Mouse (Mus musculus) liver, adult 2 months (tissue): Measurements from ENCODE around the gene Gm1043. TPM values are rescaled to one million over a fixed set of nuclear protein-coding genes. Genes with fewer than 3 reads are reported as not detected.

Experiments
- DNase-seq: peaks from one replicate; pipeline ENCODE4 v3.0.0-alpha.2; 2011; ENCODE audit warnings: low read depth, low spot score; ENCODE audit errors: extremely low read depth
- H3K27ac ChIP-seq: fragments of 200-500 bp; replicated peaks from 2 replicates; pipeline ENCODE4 v1.5.1; 2012; ENCODE audit warnings: low read depth, mild to moderate bottlenecking, control low read depth, inconsistent platforms, low read length; ENCODE audit not compliant: insufficient read depth
- H3K27me3 ChIP-seq: fragments of 200-500 bp; 2 replicates; pipeline ENCODE4 v1.6.1; 2012; ENCODE audit warnings: mild to moderate bottlenecking, moderate library complexity, low read length, inconsistent platforms; ENCODE audit not compliant: control insufficient read depth, insufficient read depth
- H3K36me3 ChIP-seq: fragments of 200-500 bp; 2 replicates; pipeline ENCODE4 v1.6.1; 2012; ENCODE audit warnings: low read length, inconsistent platforms; ENCODE audit not compliant: control insufficient read depth, insufficient read depth
- H3K4me1 ChIP-seq: fragments of 200-500 bp; 2 replicates; pipeline ENCODE4 v1.6.1; 2011; ENCODE audit warnings: low read length; ENCODE audit not compliant: control insufficient read depth, insufficient read depth
- H3K4me3 ChIP-seq: fragments of 200-500 bp; 2 replicates; pipeline ENCODE4 v1.5.1; 2011; ENCODE audit warnings: low read depth, mild to moderate bottlenecking, control low read depth, low read length, moderate library complexity; ENCODE audit not compliant: insufficient read depth
- H3K79me2 ChIP-seq: fragments of 200-500 bp; 2 replicates; pipeline ENCODE4 v1.6.1; 2012; ENCODE audit warnings: inconsistent platforms, mild to moderate bottlenecking, low read length, moderate library complexity; ENCODE audit not compliant: control insufficient read depth, insufficient read depth
- H3K9ac ChIP-seq: fragments of 200-500 bp; 2 replicates; pipeline ENCODE4 v1.6.1; 2012; ENCODE audit warnings: low read depth, mild to moderate bottlenecking, control low read depth, inconsistent platforms, low read length
- CTCF ChIP-seq: fragments of 200-500 bp; IDR thresholded peaks from 2 replicates; pipeline ENCODE4 v1.5.1; 2011; ENCODE audit warnings: low read depth, low read length, control low read depth
- POLR2A ChIP-seq: fragments of 200-500 bp; IDR thresholded peaks from 2 replicates; pipeline ENCODE4 v1.6.1; 2011; ENCODE audit warnings: low read length, control low read depth; ENCODE audit not compliant: insufficient read depth; ENCODE audit errors: extremely low read depth
- WGBS: fragments of 180-500 bp; shearing (Covaris S2); methylation state at CpG from one replicate; pipeline ENCODE4 v1.1.7; 2018; 5-methylcytosine and 5-hydroxymethylcytosine counted together
- polyA plus RNA-seq: library from polyadenylated mRNA; depleted of rRNA; stranded (reverse); fragments of >200 nt; gene quantifications from 2 replicates; pipeline ENCODE4 v1.2.3, GENCODE M21; 2012
- total RNA-seq: library from RNA; depleted of rRNA; stranded (reverse); fragments of >200 nt; gene quantifications from 2 replicates; pipeline ENCODE4 v1.2.3, GENCODE M21; 2014

The Gm1043 gene
- total and polyA plus RNA-seq, 2 experiments = 0.05 TPM; not detected in 1

DNA sequence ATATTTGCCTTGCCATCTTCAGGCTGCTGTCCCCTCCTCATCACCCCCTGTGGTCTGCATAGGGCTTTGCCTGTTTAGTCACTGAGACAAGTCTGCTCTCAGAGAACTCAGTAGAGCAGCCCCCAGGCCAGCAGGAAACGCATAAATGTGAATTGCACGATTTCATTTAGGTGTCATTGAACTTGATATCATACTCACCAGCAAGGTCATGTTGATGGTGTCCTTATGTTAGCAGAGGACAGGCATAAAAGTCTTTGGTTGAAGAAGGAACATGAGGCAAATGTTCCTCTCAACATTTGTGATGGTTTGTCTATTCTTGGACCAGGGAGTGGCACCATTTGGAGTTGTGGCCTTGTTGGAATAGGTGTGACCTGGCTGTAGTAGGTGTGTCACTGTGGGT is 2.6 kb downstream of the Gm1043 start:
- Histone ChIP-seq H3K36me3 (no peaks in the 10 kb centered on the region), H3K27me3 (peaks cover 6% of the 10 kb centered on the region), H3K27ac (no peak overlapping the region), H3K9ac (no peak overlapping the region), H3K4me1 (no peaks in the 10 kb centered on the region), H3K79me2 (no peaks in the 10 kb centered on the region), H3K4me3 (no peak overlapping the region)
- DNase-seq = no peak
- TF ChIP-seq CTCF (no peak), POLR2A (no peak)
- 35% methylated on average over 2 of the region's 2 CpGs for WGBS

DNA sequence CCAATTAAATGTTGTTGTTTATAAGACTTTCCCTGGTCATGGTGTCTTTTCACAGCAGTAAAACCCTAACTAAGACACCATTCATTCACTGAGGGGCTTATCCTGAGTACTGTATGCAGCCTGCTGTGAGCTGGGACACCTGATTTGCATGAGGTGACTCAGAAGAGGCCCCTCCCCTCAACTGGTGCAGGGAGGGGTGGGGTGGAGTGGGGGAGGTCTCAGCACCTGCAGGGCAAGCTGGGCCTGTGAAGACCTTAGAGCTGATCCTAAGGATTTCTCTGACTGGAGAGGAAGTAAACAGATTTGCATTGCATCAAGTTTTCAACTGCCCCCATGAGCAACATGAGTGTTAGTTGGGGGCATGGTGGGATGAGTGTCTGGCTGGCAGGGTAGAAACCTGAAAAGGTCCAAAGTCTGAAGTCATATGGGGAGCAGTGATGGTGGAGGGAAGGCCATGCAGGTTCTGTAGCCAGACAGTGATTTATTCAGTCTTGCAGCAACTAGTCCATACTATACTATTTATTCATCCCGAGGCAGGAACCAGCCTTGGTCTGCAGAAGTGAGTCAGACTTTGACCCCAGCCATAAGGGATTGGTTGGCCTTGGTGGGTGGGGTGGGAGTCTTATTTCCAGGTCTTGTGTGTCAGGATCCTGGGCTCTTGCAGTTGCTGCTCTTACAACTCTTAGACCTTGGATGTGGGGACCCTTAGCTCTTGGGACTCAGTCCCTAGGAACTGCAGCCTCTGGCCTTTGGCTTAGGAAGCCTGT is 3.4 kb downstream of the Gm1043 start:
- no peak overlapping the region for H3K4me3 ChIP-seq
- DNase-seq = no peak
- H3K9ac ChIP-seq = no peak overlapping the region
- H3K27me3 ChIP-seq = peaks cover 6% of the 10 kb centered on the region
- H3K4me1 ChIP-seq = no peaks in the 10 kb centered on the region
- 26% methylated on average over 1 of the region's 1 CpGs for WGBS
- no peaks in the 10 kb centered on the region for H3K79me2 ChIP-seq
- no peaks in the 10 kb centered on the region for H3K36me3 ChIP-seq
- TF ChIP-seq POLR2A (no peak), CTCF (no peak)
- no peak overlapping the region for H3K27ac ChIP-seq

DNA sequence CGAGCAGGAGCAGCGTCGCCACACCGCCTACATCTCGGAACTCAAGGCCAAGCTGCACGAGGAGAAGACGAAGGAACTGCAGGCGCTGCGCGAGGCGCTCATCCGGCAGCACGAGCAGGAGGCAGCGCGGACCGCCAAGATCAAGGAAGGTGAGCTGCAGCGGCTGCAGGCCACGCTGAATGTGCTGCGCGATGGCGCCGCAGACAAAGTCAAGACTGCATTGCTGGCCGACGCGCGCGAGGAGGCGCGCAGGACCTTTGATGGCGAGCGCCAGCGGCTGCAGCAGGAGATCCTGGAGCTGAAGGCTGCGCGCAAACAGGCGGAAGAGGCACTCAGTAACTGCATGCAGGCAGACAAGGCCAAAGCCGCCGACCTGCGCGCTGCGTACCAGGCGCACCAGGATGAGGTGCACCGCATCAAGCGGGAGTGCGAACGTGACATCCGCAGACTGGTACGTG is 6.0 kb downstream of the Gm1043 start:
- Histone ChIP-seq H3K27ac (no peak overlapping the region), H3K9ac (no peak overlapping the region), H3K79me2 (no peaks in the 10 kb centered on the region), H3K27me3 (peaks cover 6% of the 10 kb centered on the region), H3K4me1 (no peaks in the 10 kb centered on the region), H3K36me3 (no peaks in the 10 kb centered on the region), H3K4me3 (no peak overlapping the region)
- DNase-seq = no peak
- 8% methylated on average over 47 of the region's 47 CpGs for WGBS
- TF ChIP-seq CTCF (no peak), POLR2A (no peak)

DNA sequence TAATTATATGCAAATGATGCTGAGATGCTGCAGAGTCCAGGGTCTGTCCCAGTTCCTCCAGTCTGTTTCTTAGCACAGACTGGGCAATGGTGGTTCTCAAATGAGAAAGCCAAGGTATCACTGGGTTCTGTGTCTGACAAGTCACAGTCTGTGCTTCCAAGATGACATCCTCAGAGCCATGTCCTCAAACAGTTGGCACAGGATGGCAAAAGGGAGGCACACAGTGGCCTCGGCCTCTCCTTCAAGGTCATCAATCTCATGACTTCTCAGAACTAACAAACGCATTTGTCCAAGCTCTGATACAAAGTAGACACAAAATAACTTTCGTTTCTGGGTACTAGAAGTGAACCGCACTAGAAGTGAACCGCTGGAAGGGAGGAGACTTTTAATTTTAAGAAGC is 9.8 kb downstream of the Gm1043 start:
- TF ChIP-seq POLR2A (no peak), CTCF (no peak)
- Histone ChIP-seq H3K79me2 (no peaks in the 10 kb centered on the region), H3K27me3 (peaks cover 6% of the 10 kb centered on the region), H3K9ac (no peak overlapping the region), H3K4me1 (no peaks in the 10 kb centered on the region), H3K36me3 (no peaks in the 10 kb centered on the region), H3K27ac (no peak overlapping the region), H3K4me3 (no peak overlapping the region)
- no peak for DNase-seq
- 81% methylated on average over 5 of the region's 5 CpGs for WGBS

DNA sequence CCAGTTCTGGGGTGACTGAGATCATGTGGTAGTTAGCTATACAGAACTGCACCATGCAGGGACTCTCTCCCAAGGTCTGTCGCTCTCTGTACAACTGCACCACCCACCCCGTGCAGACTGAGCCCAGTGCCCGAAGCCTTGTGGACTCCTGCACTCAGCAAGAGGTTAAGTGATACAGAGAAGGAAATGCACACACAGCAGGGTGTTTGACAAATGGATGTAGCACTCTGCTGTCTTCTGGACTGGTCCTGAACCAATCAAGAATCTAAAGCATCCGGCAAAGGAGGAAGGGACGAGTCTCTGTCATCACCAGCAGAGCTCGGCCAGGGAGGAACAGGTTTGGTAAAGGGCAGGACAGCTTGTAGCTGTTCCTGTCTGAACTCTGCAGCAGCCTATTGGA is 12.4 kb downstream of the Gm1043 start:
- no peaks in the 10 kb centered on the region for H3K27me3 ChIP-seq
- H3K79me2 ChIP-seq = no peaks in the 10 kb centered on the region
- no peak overlapping the region for H3K27ac ChIP-seq
- no peak for DNase-seq
- H3K4me3 ChIP-seq = no peak overlapping the region
- no peaks in the 10 kb centered on the region for H3K4me1 ChIP-seq
- 63% methylated on average over 6 of the region's 6 CpGs for WGBS
- H3K9ac ChIP-seq = no peak overlapping the region
- H3K36me3 ChIP-seq = no peaks in the 10 kb centered on the region
- TF ChIP-seq POLR2A (no peak), CTCF (no peak)

DNA sequence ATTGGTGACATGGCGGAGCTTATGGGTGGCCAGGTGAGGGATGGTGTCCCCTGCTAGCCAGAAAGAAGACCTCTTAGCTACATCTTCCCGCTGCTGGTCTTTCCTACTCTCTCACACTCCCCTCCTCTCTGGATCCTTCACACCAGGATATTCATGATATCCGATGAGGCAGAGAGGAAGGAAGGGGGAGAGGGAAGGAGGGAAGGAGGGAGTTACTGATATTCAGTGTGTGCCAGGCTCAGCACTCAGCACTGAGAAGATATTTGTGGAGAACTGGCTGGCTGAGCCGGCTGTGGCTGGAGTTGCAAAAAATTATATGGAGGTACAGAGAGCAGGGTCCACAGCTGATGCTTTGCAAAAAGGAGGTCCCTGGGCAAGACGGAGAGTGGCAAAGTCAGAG is 15.6 kb downstream of the Gm1043 start:
- WGBS = 64% methylated on average over 5 of the region's 5 CpGs
- H3K27me3 ChIP-seq = no peaks in the 10 kb centered on the region
- no peak for DNase-seq
- no peak for TF ChIP-seq POLR2A
- no peak for TF ChIP-seq CTCF
- H3K36me3 ChIP-seq = no peaks in the 10 kb centered on the region
- H3K4me3 ChIP-seq = no peak overlapping the region
- H3K9ac ChIP-seq = no peak overlapping the region
- H3K27ac ChIP-seq = no peak overlapping the region
- no peaks in the 10 kb centered on the region for H3K4me1 ChIP-seq
- H3K79me2 ChIP-seq = no peaks in the 10 kb centered on the region
